Mouse (Mus musculus) midbrain, embryonic 13.5 days (tissue): ENCODE data around the gene Cfap43. TPM values are rescaled to one million over a fixed set of nuclear protein-coding genes. Genes with fewer than 3 reads are reported as not detected.

Source experiments
- ATAC-seq: fragments of 200-750 bp; cut with Nextera tagmentation; 2 replicates; pipeline ENCODE4 v1.8.0; 2017; ENCODE audit warnings: mild to moderate bottlenecking, moderate TSS enrichment, moderate library complexity
- H3K27ac ChIP-seq: fragments of 300-500 bp; sonication (generic); 2 replicates; pipeline ENCODE4 v1.5.1; 2015; ENCODE audit warnings: inconsistent platforms, mild to moderate bottlenecking, moderate library complexity
- H3K27me3 ChIP-seq: fragments of 300-500 bp; sonication (generic); 2 replicates; pipeline ENCODE4 v1.6.1; 2015; ENCODE audit warnings: mild to moderate bottlenecking, inconsistent platforms
- H3K36me3 ChIP-seq: fragments of 300-500 bp; sonication (generic); 2 replicates; pipeline ENCODE4 v1.6.1; 2015; ENCODE audit warnings: mild to moderate bottlenecking, inconsistent platforms
- H3K4me1 ChIP-seq: fragments of 300-500 bp; sonication (generic); replicated peaks from 2 replicates; pipeline ENCODE4 v1.6.1; 2015; ENCODE audit warnings: inconsistent platforms
- H3K4me2 ChIP-seq: fragments of 300-500 bp; sonication (generic); replicated peaks from 2 replicates; pipeline ENCODE4 v1.6.1; 2015; ENCODE audit warnings: moderate library complexity, mild to moderate bottlenecking, inconsistent platforms
- H3K4me3 ChIP-seq: fragments of 300-500 bp; sonication (generic); replicated peaks from 2 replicates; pipeline ENCODE4 v1.5.1; 2015; ENCODE audit warnings: mild to moderate bottlenecking, inconsistent platforms
- H3K9ac ChIP-seq: fragments of 300-500 bp; sonication (generic); replicated peaks from 2 replicates; pipeline ENCODE4 v1.6.1; 2015; ENCODE audit warnings: mild to moderate bottlenecking, inconsistent platforms
- H3K9me3 ChIP-seq: fragments of 300-500 bp; sonication (generic); 2 replicates; pipeline ENCODE4 v1.6.1; 2016; ENCODE audit warnings: mild to moderate bottlenecking, inconsistent platforms
- WGBS: fragments of 180-500 bp; shearing (Covaris S2); methylation state at CpG from one replicate; pipeline ENCODE4 v1.1.7; 2015; 5-methylcytosine and 5-hydroxymethylcytosine counted together
- polyA plus RNA-seq: library from polyadenylated mRNA; unstranded; fragments of >200 nt; fragmentation: Nextera tagmentation; extraction: Ambion mirVana; gene quantifications from 2 replicates; pipeline ENCODE4 v1.2.1, GENCODE M21; 2015

Cfap43 gene
- polyA plus RNA-seq, 1 experiment from 2014 or later, result 0.36 TPM

DNA sequence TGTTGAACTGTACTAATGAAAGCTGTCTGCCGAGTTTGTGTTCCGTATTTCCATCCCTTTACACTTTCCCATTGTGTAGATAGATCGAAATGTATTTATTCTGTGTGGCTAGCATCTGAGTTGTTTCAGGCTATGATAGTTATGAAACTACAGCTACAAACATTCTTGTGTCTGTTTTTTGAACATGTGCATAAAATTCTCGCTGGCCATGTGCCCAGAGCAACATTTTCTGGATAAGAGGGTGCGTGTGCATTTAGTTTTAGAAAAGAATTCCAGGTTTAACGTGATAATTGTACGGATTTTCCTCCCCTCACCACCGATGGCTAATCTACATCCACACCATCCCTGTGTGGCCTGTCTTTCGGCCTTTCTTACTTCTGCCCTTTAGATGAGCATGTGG, 205.6 kb downstream of the Cfap43 start:
- Histone ChIP-seq H3K9me3 (no peaks in the 10 kb centered on the region), H3K36me3 (no peaks in the 10 kb centered on the region), H3K4me3 (no peak overlapping the region), H3K27ac (no peak overlapping the region), H3K27me3 (no peaks in the 10 kb centered on the region), H3K4me1 (no peaks in the 10 kb centered on the region), H3K9ac (no peak overlapping the region), H3K4me2 (no peak overlapping the region)
- no peak for ATAC-seq
- WGBS, result 82% methylated on average over 9 of the region's 9 CpGs

DNA sequence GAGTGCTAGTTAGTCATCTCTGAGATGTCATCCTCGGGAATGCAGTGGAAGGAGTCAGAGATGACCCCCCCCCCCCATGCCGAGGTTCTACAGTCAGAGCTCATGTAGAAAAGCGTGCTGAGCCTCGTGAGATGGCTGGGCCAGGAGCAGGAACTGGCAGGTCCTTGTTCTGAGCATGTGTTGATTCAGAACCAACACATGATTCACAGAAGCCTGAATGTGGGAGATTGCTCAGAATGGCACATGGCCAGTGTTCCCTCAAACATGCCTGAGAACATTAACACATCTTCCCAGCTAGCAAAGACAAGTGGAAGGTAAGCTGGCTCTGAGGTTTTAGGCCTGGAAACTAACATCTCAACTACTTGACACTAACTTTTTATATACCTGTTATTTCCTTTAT, 208.7 kb downstream of the Cfap43 start:
- no peak for ATAC-seq
- 87% methylated on average over 4 of the region's 4 CpGs for WGBS
- H3K27ac ChIP-seq, result no peak overlapping the region
- H3K9ac ChIP-seq, result no peak overlapping the region
- no peaks in the 10 kb centered on the region for H3K9me3 ChIP-seq
- H3K36me3 ChIP-seq, result no peaks in the 10 kb centered on the region
- H3K4me3 ChIP-seq, result no peak overlapping the region
- no peaks in the 10 kb centered on the region for H3K4me1 ChIP-seq
- H3K4me2 ChIP-seq, result no peak overlapping the region
- no peaks in the 10 kb centered on the region for H3K27me3 ChIP-seq

DNA sequence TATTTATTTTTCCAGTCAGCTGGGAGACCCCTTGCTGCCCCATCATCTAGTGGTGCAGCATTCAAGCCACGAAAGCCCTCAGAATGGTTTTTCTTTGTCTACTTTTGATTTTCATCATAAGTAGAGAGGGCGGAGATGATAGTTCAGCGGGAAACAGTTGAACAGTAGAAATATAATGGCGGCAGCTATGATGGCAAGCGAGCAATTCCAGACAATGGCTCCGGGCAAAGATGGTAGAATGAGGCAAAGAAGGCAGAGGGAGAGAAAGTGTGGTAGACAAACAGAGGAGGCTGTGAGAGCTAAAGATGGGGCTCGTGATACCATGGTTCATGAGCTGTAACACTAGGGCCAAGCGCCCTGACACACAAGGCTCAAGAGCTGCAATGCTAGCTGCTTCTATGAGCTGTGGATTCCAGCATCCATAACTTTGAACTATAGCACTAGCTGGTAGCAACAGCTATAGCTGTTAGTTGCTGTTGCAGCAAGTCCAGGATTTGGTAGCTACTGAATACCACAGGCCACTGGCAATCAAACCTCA, 213.2 kb downstream of the Cfap43 start:
- Histone ChIP-seq H3K27me3 (no peaks in the 10 kb centered on the region), H3K36me3 (no peaks in the 10 kb centered on the region), H3K4me1 (no peaks in the 10 kb centered on the region), H3K9me3 (no peaks in the 10 kb centered on the region; the same call in 1 of the 2 replicates), H3K9ac (no peak overlapping the region), H3K27ac (no peak overlapping the region), H3K4me3 (no peak overlapping the region), H3K4me2 (no peak overlapping the region)
- no peak for ATAC-seq
- 90% methylated on average over 8 of the region's 8 CpGs for WGBS

DNA sequence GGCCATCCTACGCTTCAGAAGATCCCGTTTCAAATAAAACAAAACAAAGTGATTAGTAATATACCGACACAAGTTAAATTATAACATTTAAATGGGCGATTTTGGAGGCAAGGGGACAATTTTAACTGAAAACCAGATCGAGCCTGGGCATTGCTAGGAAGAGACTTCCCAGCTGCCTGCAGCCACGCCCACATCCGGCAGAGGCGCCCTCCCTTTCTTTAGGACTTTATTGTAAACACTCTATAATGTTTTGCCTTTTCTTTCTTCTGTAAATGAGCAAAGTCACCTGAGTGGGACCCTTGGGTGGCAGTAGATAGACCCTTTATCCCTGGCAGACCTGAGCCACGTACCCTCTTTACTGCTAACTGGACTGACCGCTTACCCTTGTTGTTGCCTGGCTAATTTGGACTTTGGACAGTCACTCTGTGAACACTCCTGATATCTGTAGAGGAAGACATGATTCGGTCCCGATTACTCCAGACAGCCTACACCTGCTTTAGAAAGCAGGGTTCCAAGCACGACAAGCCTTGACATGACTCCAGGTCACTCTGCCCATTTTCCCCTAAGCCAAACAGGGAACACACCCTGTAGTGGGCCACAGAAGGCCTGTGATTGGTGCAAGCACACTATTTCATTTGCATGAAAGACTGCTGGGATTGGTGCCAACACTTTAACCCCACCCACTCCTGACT, 213.9 kb downstream of the Cfap43 start:
- Histone ChIP-seq H3K4me3 (no peak overlapping the region), H3K4me1 (no peaks in the 10 kb centered on the region), H3K4me2 (no peak overlapping the region), H3K9me3 (no peaks in the 10 kb centered on the region; the same call in 1 of the 2 replicates), H3K27ac (no peak overlapping the region), H3K36me3 (no peaks in the 10 kb centered on the region), H3K27me3 (no peaks in the 10 kb centered on the region), H3K9ac (no peak overlapping the region)
- WGBS, result 81% methylated on average over 13 of the region's 13 CpGs
- ATAC-seq, result no peak

DNA sequence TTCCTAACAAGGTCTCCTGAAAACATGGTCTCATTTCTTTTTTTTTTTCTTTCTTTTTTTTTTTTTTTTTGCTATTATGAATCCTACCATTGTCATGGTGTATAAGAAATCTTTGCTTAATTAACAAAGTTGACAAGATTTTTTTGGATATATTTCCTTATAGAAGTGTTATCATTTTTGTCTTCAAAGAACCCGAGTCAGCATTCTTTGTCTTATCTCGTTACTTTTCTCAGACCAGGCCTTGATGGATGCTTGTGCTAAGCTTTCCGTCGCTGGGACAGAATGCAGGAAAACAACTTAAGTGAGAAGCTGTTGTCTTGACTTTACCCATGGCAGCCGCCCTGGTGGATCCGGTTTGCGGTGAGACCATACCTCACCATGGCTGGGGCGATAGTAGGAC, 218.6 kb downstream of the Cfap43 start:
- no peak for ATAC-seq
- WGBS, result 79% methylated on average over 8 of the region's 8 CpGs

DNA sequence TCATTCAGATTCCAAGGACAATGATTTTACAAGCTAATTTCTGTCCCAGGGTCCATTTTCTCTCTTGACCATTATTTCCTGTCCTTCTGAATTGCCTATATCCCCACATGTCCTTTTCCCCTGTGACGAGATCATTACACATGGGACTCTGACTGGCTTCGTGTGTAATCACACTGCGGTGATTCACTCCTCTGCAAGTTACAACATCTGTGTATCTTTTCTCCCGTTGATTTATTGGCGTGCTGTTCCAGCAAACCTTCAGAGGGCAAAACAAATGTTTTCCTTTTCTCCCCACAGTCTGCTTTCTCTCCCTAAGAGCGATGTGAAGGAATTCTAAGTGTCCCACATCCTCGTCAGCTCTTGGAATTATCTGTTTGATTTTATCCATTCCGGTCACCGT, 219.3 kb downstream of the Cfap43 start:
- Histone ChIP-seq H3K4me3 (no peak overlapping the region), H3K27ac (no peak overlapping the region), H3K27me3 (no peaks in the 10 kb centered on the region), H3K9me3 (no peaks in the 10 kb centered on the region; the same call in 1 of the 2 replicates), H3K4me1 (no peaks in the 10 kb centered on the region), H3K9ac (no peak overlapping the region), H3K4me2 (no peak overlapping the region), H3K36me3 (no peaks in the 10 kb centered on the region)
- no peak for ATAC-seq
- 85% methylated on average over 9 of the region's 9 CpGs for WGBS

More for the DNA sequence above, 218.6 kb downstream of the Cfap43 start:
- Histone ChIP-seq H3K27me3 (no peaks in the 10 kb centered on the region), H3K9me3 (no peaks in the 10 kb centered on the region; the same call in 1 of the 2 replicates), H3K9ac (no peak overlapping the region), H3K4me2 (no peak overlapping the region; the same call in 1 of the 2 replicates), H3K27ac (no peak overlapping the region), H3K4me3 (no peak overlapping the region), H3K4me1 (no peaks in the 10 kb centered on the region), H3K36me3 (no peaks in the 10 kb centered on the region)

DNA sequence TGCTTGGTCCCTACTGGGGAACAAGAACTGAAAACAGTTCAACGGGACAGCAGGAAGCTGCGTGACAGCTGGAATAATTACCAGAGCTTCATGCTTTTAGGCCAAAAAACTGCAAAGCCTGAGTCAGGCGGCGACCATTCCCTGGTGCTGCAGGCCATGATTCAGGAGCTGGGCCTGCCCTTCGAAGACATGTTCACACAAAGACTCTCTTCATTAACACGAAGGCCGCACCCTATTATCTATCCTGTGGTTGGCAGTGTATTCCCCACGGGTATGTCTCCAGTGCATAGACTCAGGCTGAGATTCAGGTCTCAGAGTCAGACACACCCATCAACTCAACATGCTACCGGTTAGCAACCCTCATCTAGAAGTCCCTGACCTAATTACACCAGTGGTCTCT, 220.8 kb downstream of the Cfap43 start:
- no peak overlapping the region for H3K4me2 ChIP-seq
- no peaks in the 10 kb centered on the region; the same call in 1 of the 2 replicates for H3K9me3 ChIP-seq
- WGBS, result 89% methylated on average over 9 of the region's 9 CpGs
- ATAC-seq, result no peak
- no peak overlapping the region for H3K9ac ChIP-seq
- no peak overlapping the region for H3K27ac ChIP-seq
- no peaks in the 10 kb centered on the region; the same call in 1 of the 2 replicates for H3K4me1 ChIP-seq
- no peaks in the 10 kb centered on the region for H3K36me3 ChIP-seq
- no peaks in the 10 kb centered on the region for H3K27me3 ChIP-seq
- H3K4me3 ChIP-seq, result no peak overlapping the region

DNA sequence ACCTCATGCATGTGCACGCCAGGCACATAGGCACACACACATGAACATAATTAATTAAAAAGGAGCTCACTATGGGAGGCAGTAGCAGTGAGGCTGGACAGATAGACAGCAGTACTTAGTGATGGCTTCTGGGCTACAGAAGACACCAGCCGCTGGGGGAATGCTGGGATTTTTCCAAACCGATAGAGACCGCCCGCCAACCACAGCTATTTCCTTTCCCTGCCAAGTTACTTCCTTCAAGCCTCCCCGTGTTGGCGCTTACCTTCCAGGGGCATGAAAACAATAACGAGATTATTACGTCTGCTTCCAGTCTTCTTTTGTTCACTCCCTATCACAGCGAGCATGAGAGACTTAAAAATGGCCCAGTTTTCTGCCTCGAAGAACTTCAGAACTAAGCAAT, 222.0 kb downstream of the Cfap43 start:
- no peak overlapping the region for H3K27ac ChIP-seq
- no peak overlapping the region for H3K4me2 ChIP-seq
- H3K4me3 ChIP-seq, result no peak overlapping the region
- no peaks in the 10 kb centered on the region for H3K27me3 ChIP-seq
- no peaks in the 10 kb centered on the region; the same call in 1 of the 2 replicates for H3K4me1 ChIP-seq
- H3K9me3 ChIP-seq, result no peaks in the 10 kb centered on the region; the same call in 1 of the 2 replicates
- no peak for ATAC-seq
- H3K9ac ChIP-seq, result no peak overlapping the region
- 81% methylated on average over 11 of the region's 11 CpGs for WGBS
- H3K36me3 ChIP-seq, result no peaks in the 10 kb centered on the region

DNA sequence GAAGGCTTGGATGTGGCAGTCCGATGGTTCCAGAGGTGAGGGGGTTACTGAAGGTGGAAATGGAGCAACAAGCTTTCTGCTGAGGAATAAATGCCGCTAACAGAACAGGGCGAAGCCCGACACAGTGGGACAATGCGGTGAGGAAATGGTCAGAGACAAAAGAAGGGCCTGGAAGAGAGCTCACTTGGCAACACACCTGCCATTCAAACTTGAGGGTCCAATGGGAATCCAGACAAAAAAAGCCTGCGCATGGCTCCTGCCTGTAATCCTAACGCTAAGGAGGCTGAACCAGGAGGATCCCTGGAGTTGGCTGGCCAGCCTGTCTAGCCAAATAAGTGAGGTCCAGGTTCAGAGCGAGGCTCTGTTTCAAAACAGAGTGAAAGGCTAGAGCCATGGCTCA, 222.7 kb downstream of the Cfap43 start:
- ATAC-seq, result no peak
- H3K27ac ChIP-seq, result no peak overlapping the region
- no peaks in the 10 kb centered on the region for H3K9me3 ChIP-seq
- 93% methylated on average over 8 of the region's 8 CpGs for WGBS
- no peaks in the 10 kb centered on the region; the same call in 1 of the 2 replicates for H3K4me1 ChIP-seq
- no peak overlapping the region for H3K4me3 ChIP-seq
- H3K36me3 ChIP-seq, result no peaks in the 10 kb centered on the region
- H3K27me3 ChIP-seq, result no peaks in the 10 kb centered on the region
- H3K9ac ChIP-seq, result no peak overlapping the region
- no peak overlapping the region for H3K4me2 ChIP-seq

DNA sequence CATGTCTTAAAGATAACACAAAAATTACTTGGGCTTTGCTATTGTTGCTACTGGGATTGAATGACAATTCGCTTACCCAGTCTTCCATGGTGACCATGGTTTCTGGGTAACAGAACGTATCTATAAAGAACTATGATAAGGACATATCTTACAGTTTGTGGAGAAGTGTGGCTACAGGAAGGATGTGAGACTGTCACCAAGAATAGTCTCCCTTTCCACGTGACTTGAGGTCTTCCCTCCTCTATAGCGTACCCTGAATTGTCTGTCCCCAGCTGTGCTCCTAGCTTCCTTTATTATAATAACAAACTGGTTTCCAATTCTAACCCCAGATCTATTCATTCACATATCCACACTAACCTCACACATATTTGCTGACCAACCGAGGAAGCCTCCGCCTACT, 223.4 kb downstream of the Cfap43 start:
- H3K9me3 ChIP-seq, result no peaks in the 10 kb centered on the region
- no peak overlapping the region for H3K4me2 ChIP-seq
- 90% methylated on average over 6 of the region's 6 CpGs for WGBS
- H3K9ac ChIP-seq, result no peak overlapping the region
- H3K27ac ChIP-seq, result no peak overlapping the region
- no peak for ATAC-seq
- no peaks in the 10 kb centered on the region for H3K27me3 ChIP-seq
- H3K36me3 ChIP-seq, result no peaks in the 10 kb centered on the region
- no peaks in the 10 kb centered on the region; the same call in 1 of the 2 replicates for H3K4me1 ChIP-seq
- no peak overlapping the region for H3K4me3 ChIP-seq

DNA sequence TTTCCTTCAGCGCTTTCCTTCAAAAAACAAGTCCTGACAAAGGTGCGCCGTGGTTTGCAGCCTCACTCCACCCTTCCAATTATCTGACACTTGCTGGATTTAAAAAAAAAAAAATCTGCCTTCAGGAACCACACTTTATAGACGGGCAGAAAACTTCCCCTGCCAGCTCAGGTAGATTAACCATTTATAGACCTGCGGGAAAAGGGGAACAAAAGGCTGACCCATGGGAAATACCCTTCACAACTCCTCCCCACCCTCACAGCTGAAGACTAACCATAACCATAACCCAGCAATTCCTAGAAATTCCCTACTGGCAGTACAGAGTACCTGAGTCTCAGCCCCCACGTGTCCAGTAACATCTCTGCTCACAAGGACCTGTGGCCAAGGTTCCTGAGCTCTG, 227.1 kb downstream of the Cfap43 start, which contains the start of gene Col17a1:
Col17a1 (minus strand) TSS at position 101 of the 400 bp plus-strand sequence.
- ATAC-seq, result no peak
- Histone ChIP-seq H3K9ac (no peak within 1 kb of the TSS), H3K4me3 (no peak within 1 kb of the TSS), H3K4me2 (no peak within 1 kb of the TSS), H3K27me3 (no peaks in the 10 kb centered on the region), H3K36me3 (no peaks in the 10 kb centered on the region), H3K4me1 (no peaks in the 10 kb centered on the region; the same call in 1 of the 2 replicates), H3K9me3 (no peaks in the 10 kb centered on the region), H3K27ac (no peak within 1 kb of the TSS)
- 80% methylated on average over 6 of the region's 6 CpGs for WGBS

DNA sequence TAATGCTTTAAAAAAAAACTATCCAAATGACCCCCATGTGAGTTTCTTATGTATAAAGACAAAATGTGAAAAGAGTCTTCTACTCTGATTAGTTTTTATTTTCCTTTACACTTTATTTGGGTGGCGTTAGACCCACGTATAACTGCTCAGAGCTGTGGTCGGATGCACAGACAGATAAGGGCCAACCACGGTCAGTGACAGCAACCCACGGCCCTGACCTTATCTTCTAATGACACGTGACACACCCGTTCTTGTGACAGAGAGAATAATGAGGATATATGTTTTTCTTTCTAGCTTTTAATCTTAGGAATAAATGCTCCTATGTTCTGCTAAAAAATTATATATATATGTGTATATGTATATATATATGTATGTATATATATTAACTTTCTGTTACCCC, 229.5 kb downstream of the Cfap43 start:
- no peaks in the 10 kb centered on the region; the same call in 1 of the 2 replicates for H3K27me3 ChIP-seq
- H3K36me3 ChIP-seq, result no peaks in the 10 kb centered on the region
- H3K9ac ChIP-seq, result no peak overlapping the region
- peaks cover 10% of the 10 kb centered on the region; the same call in 1 of the 2 replicates for H3K4me1 ChIP-seq
- no peaks in the 10 kb centered on the region for H3K9me3 ChIP-seq
- no peak overlapping the region for H3K27ac ChIP-seq
- no peak overlapping the region for H3K4me3 ChIP-seq
- ATAC-seq, result no peak
- WGBS, result 91% methylated on average over 7 of the region's 7 CpGs
- no peak overlapping the region for H3K4me2 ChIP-seq
